Mouse (Mus musculus) erythroblast, embryonic 14.5 days (primary cell): Measurements from ENCODE around the gene Cib4. TPM values are rescaled to one million over a fixed set of nuclear protein-coding genes. Genes with fewer than 3 reads are reported as not detected.

ENCODE experiments used
- H3K27me3 ChIP-seq: 2 replicates; pipeline ENCODE4 v1.6.1; 2012; ENCODE audit warnings: inconsistent platforms; ENCODE audit not compliant: control insufficient read depth
- H3K36me3 ChIP-seq: 2 replicates; pipeline ENCODE4 v1.6.1; 2012; ENCODE audit warnings: mild to moderate bottlenecking, inconsistent platforms; ENCODE audit not compliant: control insufficient read depth
- H3K4me1 ChIP-seq: 2 replicates; pipeline ENCODE4 v1.6.1; 2012; ENCODE audit warnings: inconsistent platforms; ENCODE audit not compliant: control insufficient read depth
- H3K4me3 ChIP-seq: replicated peaks from 2 replicates; pipeline ENCODE3; 2012; ENCODE audit warnings: moderate library complexity, mild to moderate bottlenecking, inconsistent platforms
- H3K9me3 ChIP-seq: 2 replicates; pipeline ENCODE4 v1.6.1; 2012; ENCODE audit warnings: low read length, inconsistent platforms, mixed read lengths; ENCODE audit not compliant: control insufficient read depth
- GATA1 ChIP-seq: IDR thresholded peaks from 2 replicates; pipeline ENCODE4 v1.6.1; 2012; ENCODE audit warnings: low read length, inconsistent platforms, mixed read lengths
- TAL1 ChIP-seq: IDR thresholded peaks from 3 replicates; pipeline ENCODE4 v1.6.1; 2012; ENCODE audit warnings: low read length, inconsistent platforms, mixed read lengths
- polyA plus RNA-seq: library from polyadenylated mRNA; stranded (reverse); fragments of >175 nt; gene quantifications from 2 replicates; pipeline ENCODE4 v1.2.3, GENCODE M21; 2012

Cib4 gene
- polyA plus RNA-seq, 1 experiment: not detected

- Histone ChIP-seq H3K9me3 (no peaks in the 10 kb centered on the region), H3K27me3 (no peaks in the 10 kb centered on the region; the same call in 1 of the 2 replicates), H3K36me3 (no peaks in the 10 kb centered on the region), H3K4me1 (peaks cover 10% of the 10 kb centered on the region), H3K4me3 (no peak overlapping the region)
- no peak for TF ChIP-seq GATA1
- TF ChIP-seq TAL1: no peak
These were observed 31.6 kb upstream of the Cib4 start for GRCm38 (mm10) chr5:30577251-30577650.

- no peak overlapping the region for H3K4me3 ChIP-seq
- TF ChIP-seq GATA1: no peak
These were observed 30.6 kb upstream of the Cib4 start for GRCm38 (mm10) chr5:30576233-30576632.

GRCm38 (mm10) chr5:30574367-30574766 lies 28.7 kb upstream of the Cib4 start:
- Histone ChIP-seq H3K36me3 (no peaks in the 10 kb centered on the region), H3K27me3 (no peaks in the 10 kb centered on the region; the same call in 1 of the 2 replicates), H3K9me3 (0 out of 2 replicates have a peak, but pooled peaks cover 2% of the 10 kb centered on the region), H3K4me3 (no peak overlapping the region), H3K4me1 (peaks cover 10% of the 10 kb centered on the region)
- TF ChIP-seq GATA1: no peak

More at GRCm38 (mm10) chr5:30576233-30576632, 30.6 kb upstream of the Cib4 start:
- peaks cover 10% of the 10 kb centered on the region for H3K4me1 ChIP-seq
- no peaks in the 10 kb centered on the region for H3K9me3 ChIP-seq
- H3K27me3 ChIP-seq: no peaks in the 10 kb centered on the region; the same call in 1 of the 2 replicates
- no peaks in the 10 kb centered on the region for H3K36me3 ChIP-seq

GRCm38 (mm10) chr5:30571820-30572219 lies 26.2 kb upstream of the Cib4 start:
- Histone ChIP-seq H3K4me1 (peaks cover 10% of the 10 kb centered on the region), H3K9me3 (0 out of 2 replicates have a peak, but pooled peaks cover 2% of the 10 kb centered on the region), H3K27me3 (no peaks in the 10 kb centered on the region), H3K36me3 (no peaks in the 10 kb centered on the region), H3K4me3 (no peak overlapping the region)
- TF ChIP-seq GATA1 (no peak), TAL1 (no peak)

- no peak for TF ChIP-seq TAL1
- TF ChIP-seq GATA1: no peak
- H3K4me1 ChIP-seq: no peaks in the 10 kb centered on the region
- H3K36me3 ChIP-seq: no peaks in the 10 kb centered on the region
- no peaks in the 10 kb centered on the region for H3K27me3 ChIP-seq
- H3K4me3 ChIP-seq: no peak overlapping the region
- 0 out of 2 replicates have a peak, but pooled peaks cover 2% of the 10 kb centered on the region for H3K9me3 ChIP-seq
These were observed 22.8 kb upstream of the Cib4 start for GRCm38 (mm10) chr5:30568479-30568878.

GRCm38 (mm10) chr5:30559986-30560493 lies 14.4 kb upstream of the Cib4 start:
- Histone ChIP-seq H3K4me1 (no peaks in the 10 kb centered on the region), H3K27me3 (no peaks in the 10 kb centered on the region), H3K9me3 (no peaks in the 10 kb centered on the region), H3K4me3 (no peak overlapping the region), H3K36me3 (no peaks in the 10 kb centered on the region)
- TF ChIP-seq TAL1: no peak
- TF ChIP-seq GATA1: no peak

- Histone ChIP-seq H3K4me1 (no peaks in the 10 kb centered on the region), H3K36me3 (no peaks in the 10 kb centered on the region), H3K9me3 (no peaks in the 10 kb centered on the region), H3K4me3 (no peak overlapping the region), H3K27me3 (no peaks in the 10 kb centered on the region)
- no peak for TF ChIP-seq TAL1
- no peak for TF ChIP-seq GATA1
These were observed 13.8 kb upstream of the Cib4 start for GRCm38 (mm10) chr5:30559421-30559820.

GRCm38 (mm10) chr5:30556284-30556683 lies 10.6 kb upstream of the Cib4 start:
- Histone ChIP-seq H3K9me3 (no peaks in the 10 kb centered on the region), H3K4me3 (no peak overlapping the region), H3K4me1 (no peaks in the 10 kb centered on the region), H3K36me3 (no peaks in the 10 kb centered on the region), H3K27me3 (no peaks in the 10 kb centered on the region)
- no peak for TF ChIP-seq GATA1
- TF ChIP-seq TAL1: no peak

GRCm38 (mm10) chr5:30554981-30555380 lies 9.3 kb upstream of the Cib4 start:
- Histone ChIP-seq H3K4me1 (no peaks in the 10 kb centered on the region), H3K36me3 (no peaks in the 10 kb centered on the region), H3K9me3 (no peaks in the 10 kb centered on the region), H3K4me3 (no peak overlapping the region), H3K27me3 (no peaks in the 10 kb centered on the region)
- no peak for TF ChIP-seq TAL1
- TF ChIP-seq GATA1: no peak

GRCm38 (mm10) chr5:30553936-30554335 lies 8.3 kb upstream of the Cib4 start:
- Histone ChIP-seq H3K4me3 (no peak overlapping the region), H3K9me3 (no peaks in the 10 kb centered on the region), H3K27me3 (no peaks in the 10 kb centered on the region), H3K36me3 (no peaks in the 10 kb centered on the region), H3K4me1 (no peaks in the 10 kb centered on the region)
- no peak for TF ChIP-seq TAL1
- TF ChIP-seq GATA1: no peak
